Mouse (Mus musculus) layer of hippocampus, adult 18-20 months (tissue): ENCODE results near the gene Oxct2a. TPM values are rescaled to one million over a fixed set of nuclear protein-coding genes. Genes with fewer than 3 reads are reported as not detected.
"Not testable (repeated sequence)": the region's sequence is repeated elsewhere in the genome, so short reads cannot be mapped to it uniquely, and the experiment has no call there.

ENCODE experiments used
- DNase-seq, 2 experiments: peaks; one replicate each; pipeline ENCODE4 v3.0.0; 2022; ENCODE audit warnings: low spot score in 2 of 2
- total RNA-seq, 2 experiments: library from RNA; stranded (reverse); gene quantifications; 2 replicates each; pipeline ENCODE4 v1.2.3; 2021

The Oxct2a gene
- total RNA-seq, 2 experiments from 2014 or later, result not detected

- DNase-seq, result no peak
Measured at GRCm38 (mm10) chr4:123313010-123313409, 10.4 kb downstream of the Oxct2a start.

- no peak for DNase-seq
Measured at GRCm38 (mm10) chr4:123311845-123312244, 11.6 kb downstream of the Oxct2a start.

- no peak for DNase-seq
Measured at GRCm38 (mm10) chr4:123308292-123308691, 15.1 kb downstream of the Oxct2a start.

- peak in 1 of 2 experiments; percentile 48 for DNase-seq
Measured at GRCm38 (mm10) chr4:123306999-123307398, 16.4 kb downstream of the Oxct2a start.

GRCm38 (mm10) chr4:123305789-123306188 lies 17.6 kb downstream of the Oxct2a start:
- peak in 1 of 2 experiments; percentile 60 for DNase-seq

GRCm38 (mm10) chr4:123298980-123299670 lies 24.3 kb downstream of the Oxct2a start:
- no peak for DNase-seq

- no peak for DNase-seq
Measured at GRCm38 (mm10) chr4:123298226-123298625, 25.2 kb downstream of the Oxct2a start.

GRCm38 (mm10) chr4:123297195-123297960 lies 26.1 kb downstream of the Oxct2a start:
- DNase-seq, result no peak

- no peak for DNase-seq
Measured at GRCm38 (mm10) chr4:123296148-123296534, 27.3 kb downstream of the Oxct2a start.

- no peak for DNase-seq
Measured at GRCm38 (mm10) chr4:123295516-123296147, 27.8 kb downstream of the Oxct2a start.

GRCm38 (mm10) chr4:123295026-123295425 lies 28.4 kb downstream of the Oxct2a start:
- not testable (repeated sequence) for DNase-seq

- DNase-seq, result no peak
Measured at GRCm38 (mm10) chr4:123293661-123294443, 29.6 kb downstream of the Oxct2a start.

GRCm38 (mm10) chr4:123292989-123293388 lies 30.4 kb downstream of the Oxct2a start:
- DNase-seq, result no peak

- DNase-seq, result no peak
Measured at GRCm38 (mm10) chr4:123292390-123292789, 31.0 kb downstream of the Oxct2a start.

- no peak for DNase-seq
Measured at GRCm38 (mm10) chr4:123289038-123289437, 34.4 kb downstream of the Oxct2a start.

GRCm38 (mm10) chr4:123286790-123287189 lies 36.6 kb downstream of the Oxct2a start:
- no peak for DNase-seq

GRCm38 (mm10) chr4:123284731-123285624 lies 38.5 kb downstream of the Oxct2a start:
- DNase-seq, result no peak

- DNase-seq, result not testable (repeated sequence)
Measured at GRCm38 (mm10) chr4:123283675-123284064, 39.8 kb downstream of the Oxct2a start.

GRCm38 (mm10) chr4:123282915-123283674 lies 40.3 kb downstream of the Oxct2a start:
- not testable (repeated sequence) for DNase-seq
